Mouse (Mus musculus) effector memory CD4-positive, alpha-beta T cell, adult 7 months (primary cell): ENCODE measurements around the gene Dgkq. TPM values are rescaled to one million over a fixed set of nuclear protein-coding genes. Genes with fewer than 3 reads are reported as not detected.

Experiments used
- polyA plus RNA-seq: library from polyadenylated mRNA; unstranded; fragments of 100-300 nt; shearing (Covaris generic); gene quantifications from one replicate; pipeline ENCODE4 v1.2.1, GENCODE M21; 2017

The Dgkq gene
- 14.6 TPM for polyA plus RNA-seq

GRCm38 (mm10) chr5:108668977-108669936 lies at the start of gene Dgkq:
Gene Dgkq (minus strand): TSS chr5:108669672.

GRCm38 (mm10) chr5:108692271-108692670 lies 22.8 kb upstream of the Dgkq start, which contains the start of gene Fgfrl1:
Gene Fgfrl1 (plus strand): TSS chr5:108692382.

GRCm38 (mm10) chr5:108675251-108675816 lies 5.9 kb upstream of the Dgkq start, which contains the start of gene Slc26a1:
Gene Slc26a1 (minus strand): TSS chr5:108675569.

GRCm38 (mm10) chr5:108659698-108660631 lies 9.5 kb downstream of the Dgkq start, which contains the start of gene Idua:
Gene Idua (plus strand): TSS chr5:108660331.

GRCm38 (mm10) chr5:108629634-108630483 lies 39.6 kb downstream of the Dgkq start, which contains the start of the genes Gak and Tmem175:
Gene Gak (minus strand): TSS chr5:108629755.
Gene Tmem175 (plus strand): TSS chr5:108629770.

Other genes starting within 250 kb of the Dgkq start
- gene Atp5k, start 235.2 kb downstream of the Dgkq start, polyA plus RNA-seq = 97.6 TPM
- gene Mfsd7a, start 220.8 kb downstream of the Dgkq start, polyA plus RNA-seq = not detected
- gene Pcgf3, start 208.4 kb downstream of the Dgkq start, polyA plus RNA-seq = 10.4 TPM
- gene Cplx1, start 119.6 kb downstream of the Dgkq start, polyA plus RNA-seq = not detected
- gene Gak, start 39.9 kb downstream of the Dgkq start, polyA plus RNA-seq = 168 TPM
- gene Tmem175, start 39.9 kb downstream of the Dgkq start, polyA plus RNA-seq = 25.3 TPM
- 27.1 TPM for gene Idua, start 9.3 kb downstream of the Dgkq start, polyA plus RNA-seq
- gene Slc26a1, start 5.9 kb upstream of the Dgkq start, polyA plus RNA-seq = 0.10 TPM
- gene Fgfrl1, start 22.7 kb upstream of the Dgkq start, polyA plus RNA-seq = 2.3 TPM
- not detected for gene Rnf212, start 105.3 kb upstream of the Dgkq start, polyA plus RNA-seq
- not detected for gene Tmed11, start 125.7 kb upstream of the Dgkq start, polyA plus RNA-seq
- not detected for gene Vmn2r8, start 139.2 kb upstream of the Dgkq start, polyA plus RNA-seq
- not detected for gene Vmn2r9, start 182.9 kb upstream of the Dgkq start, polyA plus RNA-seq